Mouse (Mus musculus) ovary, adult 18-20 months (tissue): Measurements from ENCODE around the gene Stx8.

ENCODE experiments used
- DNase-seq: peaks from one replicate; pipeline ENCODE4 v3.0.0; 2022; ENCODE audit warnings: low spot score, mixed read lengths

Gene Stx8

DNA sequence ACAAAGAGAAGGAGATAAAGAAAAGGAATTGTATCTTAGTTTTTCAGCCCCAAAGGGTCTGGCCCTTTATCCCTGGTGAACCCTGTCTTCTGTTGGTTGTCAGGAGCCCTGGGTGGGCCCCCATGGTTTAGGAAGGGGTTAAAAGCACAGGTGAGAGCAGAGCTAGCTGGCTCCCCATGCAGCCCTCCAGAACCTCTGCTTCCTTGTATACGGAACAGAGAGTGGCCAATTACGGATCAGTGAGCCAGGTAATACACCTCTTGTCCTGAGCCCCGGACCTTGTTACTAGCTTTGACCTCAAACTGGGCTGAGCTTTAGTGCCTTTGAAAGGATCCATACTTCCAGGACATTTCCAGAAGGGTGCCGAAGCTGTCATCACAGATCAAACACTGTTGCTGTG, 234.5 kb downstream of the Stx8 start:
- no peak for DNase-seq

DNA sequence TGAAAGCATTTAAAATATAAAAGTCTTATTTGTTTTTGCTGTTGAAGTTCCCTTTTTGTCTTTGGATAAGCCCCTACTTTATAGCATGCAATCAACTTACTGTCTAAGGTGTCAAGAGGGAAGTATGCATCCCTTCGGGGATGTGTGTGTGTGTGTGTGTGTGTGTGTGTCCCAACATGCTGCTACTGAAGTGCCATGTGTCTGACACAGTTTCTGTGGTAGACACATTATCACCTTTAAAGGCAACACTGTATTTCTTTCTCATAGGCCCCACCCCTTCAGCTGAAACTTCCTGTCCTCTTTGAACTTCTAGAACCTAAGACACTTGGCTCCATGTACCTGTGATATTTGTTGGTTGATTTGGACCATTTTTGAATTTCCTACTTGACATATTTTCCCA, 235.1 kb downstream of the Stx8 start:
- DNase-seq: no peak

DNA sequence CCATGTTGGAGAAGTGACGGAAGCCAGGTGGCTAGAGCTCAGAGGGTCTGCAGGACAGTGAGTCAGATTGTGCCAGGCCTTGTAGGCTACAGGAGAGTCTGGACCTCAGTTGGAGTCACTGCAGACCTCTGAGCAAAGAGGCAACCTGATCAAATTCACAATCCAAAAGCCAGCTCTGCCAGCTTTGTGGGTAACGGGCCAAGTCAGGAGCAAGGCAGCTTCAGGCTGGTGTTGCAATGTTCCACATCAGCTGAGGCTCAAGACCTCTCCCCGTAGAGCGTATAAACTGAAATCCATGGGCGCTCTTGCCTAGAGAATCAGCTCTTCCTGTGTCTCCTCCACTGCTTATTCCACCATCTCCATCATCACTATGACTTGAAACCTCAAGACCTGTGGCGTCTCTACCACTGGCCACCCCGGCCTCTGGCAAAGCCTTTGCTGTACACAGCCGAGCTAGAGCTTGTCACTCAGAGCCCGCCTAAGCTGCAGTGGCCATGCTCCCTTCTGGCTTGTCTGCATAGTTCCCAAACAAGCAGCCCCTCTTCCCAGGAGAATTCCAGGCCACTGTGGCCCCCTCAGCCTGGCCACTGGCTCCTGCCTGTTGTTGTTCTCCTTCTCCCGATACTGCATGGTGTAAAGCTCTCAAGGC, 235.9 kb downstream of the Stx8 start:
- DNase-seq: no peak

- DNase-seq: no peak
Measured at GRCm38 (mm10) chr11:68202561-68202960, 236.6 kb downstream of the Stx8 start.

GRCm38 (mm10) chr11:68203658-68204315, 237.8 kb downstream of the Stx8 start:
- no peak for DNase-seq

DNA sequence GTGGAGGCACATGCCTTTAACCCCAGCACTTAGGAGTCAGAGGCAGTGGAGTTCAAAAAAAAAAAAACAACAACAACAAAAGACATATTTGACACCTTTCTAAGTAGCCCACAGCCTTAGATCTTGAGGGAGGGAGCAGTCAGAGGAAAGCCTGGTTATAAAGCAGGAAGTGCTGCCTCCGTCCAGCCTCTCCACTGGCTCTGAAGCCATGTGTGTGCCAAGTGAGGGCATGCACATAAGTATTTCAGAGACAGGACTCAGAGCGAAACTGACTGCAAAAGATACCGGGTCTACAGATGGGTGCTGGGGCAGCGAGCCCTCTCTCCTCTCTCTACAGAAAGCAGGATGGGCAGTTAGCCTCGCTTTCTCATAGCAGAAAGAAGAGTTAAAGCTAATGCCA, 238.4 kb downstream of the Stx8 start:
- no peak for DNase-seq

- DNase-seq: no peak
Measured at GRCm38 (mm10) chr11:68205572-68206229, 239.7 kb downstream of the Stx8 start.

DNA sequence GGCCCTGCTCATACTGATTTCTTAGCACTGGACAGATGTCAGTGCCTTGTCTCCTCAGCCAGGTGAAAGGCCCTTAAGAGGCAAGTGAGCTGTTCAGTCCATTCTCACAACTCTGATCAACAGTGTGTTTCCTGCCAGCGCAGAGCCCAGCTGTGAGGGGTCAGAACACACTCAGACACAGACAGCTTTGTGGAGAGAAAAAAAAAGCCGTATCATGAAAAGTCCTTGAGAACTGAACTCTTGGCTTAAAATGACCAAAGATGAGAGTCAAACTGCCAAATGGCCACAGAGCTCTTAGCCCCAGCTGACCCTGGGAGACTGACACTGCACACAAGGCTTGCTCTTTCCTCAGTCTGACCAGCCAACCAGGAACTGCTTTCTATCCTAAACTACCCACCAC, 242.0 kb downstream of the Stx8 start:
- DNase-seq: no peak

GRCm38 (mm10) chr11:68208582-68208981, 242.6 kb downstream of the Stx8 start:
- DNase-seq: no peak

DNA sequence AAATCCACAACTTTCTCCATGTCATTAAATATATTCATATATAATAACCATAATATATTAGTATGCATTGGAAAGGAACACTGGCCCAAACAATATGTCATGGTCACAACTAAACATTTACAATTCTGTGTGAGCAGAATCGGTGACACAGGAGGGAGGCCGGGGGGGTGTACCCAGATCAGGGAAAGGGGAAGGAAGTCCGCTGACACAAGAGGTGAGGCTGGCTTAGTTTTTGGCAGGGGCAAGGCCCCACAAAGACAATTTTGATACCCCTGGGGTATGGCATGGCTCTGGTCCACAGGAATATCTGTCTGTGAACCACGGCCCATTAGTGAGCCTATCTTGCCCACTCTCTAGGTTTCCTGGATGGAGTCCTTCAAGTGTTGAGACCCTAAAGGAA, 243.5 kb downstream of the Stx8 start:
- no peak for DNase-seq

DNA sequence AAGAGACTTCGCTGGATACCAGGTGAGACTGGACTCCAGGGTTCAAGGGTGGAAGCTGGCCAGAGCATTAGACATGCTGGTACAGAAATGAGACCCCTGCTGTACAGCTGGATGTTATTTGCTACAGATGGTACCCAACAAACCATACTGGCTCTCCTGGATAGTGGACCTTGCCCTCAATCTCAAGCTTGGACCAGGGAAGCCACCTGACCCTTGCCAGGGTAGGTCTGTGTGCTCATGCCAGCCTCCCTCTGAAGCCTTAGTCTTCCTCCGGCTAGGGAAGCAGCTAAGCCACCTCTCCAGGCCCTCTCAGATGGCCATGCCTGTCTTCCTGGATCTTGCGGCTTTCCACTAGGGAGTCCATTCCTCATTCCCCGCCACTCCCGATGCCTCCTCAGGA, 244.7 kb downstream of the Stx8 start:
- DNase-seq: no peak

DNA sequence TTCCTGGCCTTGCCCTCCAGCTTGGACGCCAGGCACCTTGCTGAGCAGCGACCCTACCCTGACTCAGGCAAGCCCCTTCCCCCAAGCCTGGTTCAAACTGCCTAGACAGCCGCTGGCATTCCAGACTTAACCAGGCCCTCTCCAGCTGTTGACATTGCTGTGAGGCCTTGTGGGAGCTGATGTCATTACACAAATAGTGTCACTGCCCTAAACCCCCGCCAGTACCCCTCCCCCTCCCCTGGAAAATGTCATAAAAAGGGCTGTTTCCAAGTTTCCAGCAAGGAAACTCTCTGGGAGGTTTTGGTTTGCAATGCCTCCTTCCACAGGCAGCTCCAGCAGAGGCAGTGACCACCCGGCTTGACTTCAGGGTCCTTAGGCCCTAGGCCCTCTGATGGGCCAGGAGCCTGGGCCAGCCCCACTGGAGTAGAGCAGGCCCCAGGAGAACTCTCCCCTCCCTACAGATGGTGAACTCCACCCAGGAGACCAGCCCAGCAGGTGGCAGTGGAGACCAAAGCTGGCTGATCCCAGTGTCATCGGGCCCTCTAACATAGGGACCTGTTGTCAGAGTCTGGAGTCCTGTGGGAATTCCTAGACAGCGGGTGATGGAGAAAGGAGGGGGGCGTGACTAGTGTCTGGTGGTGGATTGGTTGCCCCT, 246.1 kb downstream of the Stx8 start:
- DNase-seq: no peak

GRCm38 (mm10) chr11:68213896-68214295, 247.9 kb downstream of the Stx8 start:
- no peak for DNase-seq

GRCm38 (mm10) chr11:68214496-68215205, 248.7 kb downstream of the Stx8 start:
- no peak for DNase-seq

DNA sequence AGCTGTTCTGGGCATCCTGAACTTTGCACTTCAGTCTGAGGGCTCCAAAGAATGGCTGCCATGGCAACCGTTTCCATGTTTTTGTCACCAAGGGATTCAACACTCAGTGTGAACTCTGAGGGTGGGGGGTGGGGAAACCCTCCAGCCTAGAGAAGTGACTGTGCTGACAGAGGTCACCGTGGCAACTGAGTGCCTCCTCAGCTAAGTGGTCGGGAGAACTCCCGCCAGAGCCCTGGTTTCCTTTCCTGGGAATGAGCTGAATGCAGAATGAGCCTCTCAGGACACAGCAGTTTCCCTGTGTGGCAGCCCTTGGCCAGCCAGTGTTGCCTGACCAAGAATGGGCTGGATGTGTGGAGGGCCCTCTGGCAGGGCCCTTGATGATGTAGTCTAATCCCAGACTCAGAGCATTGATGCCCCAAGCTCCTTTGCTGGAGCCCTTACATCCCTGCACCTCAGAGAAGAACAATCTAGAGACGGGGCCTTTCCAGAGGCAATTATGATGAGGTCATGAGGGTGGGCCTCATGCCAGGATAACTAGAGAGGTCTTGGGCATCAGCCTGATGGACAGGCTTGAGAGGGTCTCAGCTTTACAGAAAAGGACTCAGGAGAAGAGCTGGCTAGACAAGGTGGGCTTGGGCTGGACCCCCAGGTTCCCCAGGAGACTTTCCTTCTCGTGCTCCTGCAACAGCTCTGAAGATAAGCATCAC, 249.4 kb downstream of the Stx8 start:
- DNase-seq: no peak

DNA sequence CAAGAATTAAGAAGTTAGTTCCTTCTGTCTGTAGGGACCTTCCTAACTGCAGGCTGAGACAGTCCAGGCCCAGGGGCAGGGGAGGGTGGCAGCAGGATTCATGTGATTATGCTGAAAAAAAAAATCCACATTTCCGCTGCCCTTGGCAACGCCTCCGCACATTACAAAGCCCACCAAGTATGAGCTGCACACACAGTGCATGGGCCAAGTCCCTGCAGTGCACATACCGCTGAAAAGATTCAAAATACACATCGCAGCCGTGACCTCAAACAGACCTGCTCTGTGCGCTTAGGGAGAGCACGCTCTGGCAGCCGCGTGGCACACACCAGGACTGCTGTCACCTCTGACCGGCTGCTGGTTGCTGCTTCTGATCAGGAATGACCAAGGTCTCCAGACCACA, 250.0 kb downstream of the Stx8 start:
- no peak for DNase-seq

DNA sequence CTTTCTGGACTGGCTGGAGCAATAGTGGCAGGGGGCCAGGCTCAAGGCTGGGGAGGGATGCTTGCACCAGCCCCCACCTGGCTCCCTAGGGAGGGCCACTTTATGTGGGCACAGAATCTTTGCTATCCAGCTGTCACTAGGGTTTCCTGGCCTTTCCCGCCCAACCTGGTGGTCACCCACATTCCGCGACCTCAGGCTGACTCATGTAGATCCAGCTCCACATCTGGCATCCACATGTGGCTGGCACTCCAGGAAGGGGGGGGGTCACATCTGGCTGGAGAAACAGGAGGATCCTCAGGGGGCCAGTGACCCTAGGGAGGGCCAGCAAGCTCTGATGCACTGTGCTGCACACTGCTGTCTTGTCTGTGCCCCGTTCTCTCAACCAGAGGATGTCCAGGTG, 254.7 kb downstream of the Stx8 start:
- DNase-seq: no peak

GRCm38 (mm10) chr11:68222209-68222608, 256.2 kb downstream of the Stx8 start:
- DNase-seq: no peak

DNA sequence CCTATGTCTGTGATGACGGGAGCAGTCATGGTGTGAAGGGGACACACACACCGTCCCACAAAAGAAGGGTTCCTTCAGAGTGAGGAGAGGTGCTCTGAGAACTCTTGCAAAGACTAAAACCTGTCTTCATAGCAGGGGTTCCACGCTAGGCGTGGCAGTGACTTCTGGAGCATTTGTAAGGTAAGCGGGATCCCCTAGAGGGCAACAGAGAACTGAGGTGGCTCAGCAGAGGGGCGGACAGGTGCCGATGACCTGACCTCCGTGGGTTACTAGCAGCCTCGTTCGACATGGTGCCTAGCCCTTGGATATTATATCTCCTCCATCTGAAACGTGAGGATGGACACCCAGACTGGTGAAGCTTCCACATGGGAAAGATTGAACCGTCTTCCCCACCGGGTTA, 257.1 kb downstream of the Stx8 start:
- DNase-seq: no peak

GRCm38 (mm10) chr11:68226654-68227057, 260.7 kb downstream of the Stx8 start:
- no peak for DNase-seq

DNA sequence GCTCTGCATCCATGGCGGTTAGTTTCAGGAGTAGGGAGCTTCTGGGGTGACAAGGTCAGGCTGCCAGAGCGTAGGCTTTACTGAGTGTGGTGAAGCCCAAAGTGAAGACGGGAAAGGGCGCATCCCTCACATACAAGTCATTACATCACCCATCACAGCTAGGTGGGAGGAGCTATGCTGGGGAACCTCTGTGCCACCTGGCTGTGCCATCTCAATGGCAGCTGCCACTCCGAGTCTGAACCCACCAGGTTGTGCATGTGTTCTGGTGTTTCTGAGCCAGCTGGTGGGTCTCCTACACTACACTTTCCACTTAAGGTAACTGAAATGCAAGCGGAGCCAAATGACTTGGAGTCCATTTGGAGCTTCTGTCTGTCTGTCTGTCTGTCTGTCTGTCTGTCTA, 261.8 kb downstream of the Stx8 start:
- DNase-seq: no peak
